Mouse (Mus musculus) lung, adult 2 months (tissue): ENCODE results near the gene Ssbp1.

Experiments
- CTCF ChIP-seq: fragments of 200-500 bp; IDR thresholded peaks from 2 replicates; pipeline ENCODE4 v1.5.1; 2011; ENCODE audit warnings: mild to moderate bottlenecking, low read length, control low read depth; ENCODE audit not compliant: insufficient read depth
- POLR2A ChIP-seq: fragments of 200-500 bp; IDR thresholded peaks from 2 replicates; pipeline ENCODE4 v1.6.1; 2011; ENCODE audit warnings: low read depth, mild to moderate bottlenecking, control low read depth, low read length, borderline replicate concordance; ENCODE audit errors: extremely low read depth

- TF ChIP-seq CTCF (no peak), POLR2A (no peak)
Observed at GRCm38 (mm10) chr6:40428696-40429095, 42.5 kb upstream of the Ssbp1 start.
